Mouse (Mus musculus): ENCODE measurements around the gene 2010111I01Rik.

GRCm38 (mm10) chr13:63268776-63269175, 304.1 kb downstream of the 2010111I01Rik start:
- TF ChIP-seq CTCF (IDR thresholded peaks at IDR 0.05; ENCODE audit: low read depth, low read length) = no peak
- no peak for TF ChIP-seq POLR2A (IDR thresholded peaks at IDR 0.05; ENCODE audit: insufficient read depth, low read length)
